Mouse (Mus musculus) CH12.LX (cell line): ENCODE results near the gene Atrnl1. TPM values are rescaled to one million over a fixed set of nuclear protein-coding genes. Genes with fewer than 3 reads are reported as not detected.

Source experiments
- DNase-seq: peaks from one replicate; pipeline ENCODE4 v3.0.0-alpha.2; 2013; ENCODE audit errors: extremely low read depth
- H3K27ac ChIP-seq: 2 replicates; pipeline ENCODE4 v1.5.1; 2012; ENCODE audit warnings: low read depth, mild to moderate bottlenecking, control low read depth, moderate library complexity; ENCODE audit not compliant: insufficient read depth
- H3K27me3 ChIP-seq: replicated peaks from 2 replicates; pipeline ENCODE3; 2012; ENCODE audit warnings: inconsistent platforms
- H3K36me3 ChIP-seq, 2 experiments: replicated peaks in 1 of 2; 2 replicates each; pipeline versions ENCODE3 to v1.6.1; 2012; ENCODE audit warnings: inconsistent platforms in 1 of 2, low read length in 1 of 2, mild to moderate bottlenecking in 1 of 2, mixed read lengths in 1 of 2, moderate library complexity in 1 of 2; ENCODE audit not compliant: control insufficient read depth in 1 of 2, insufficient read depth in 1 of 2
- H3K4me1 ChIP-seq, 2 experiments: 2 replicates each; pipeline ENCODE4 v1.6.1; 2012; ENCODE audit warnings: inconsistent platforms in 1 of 2, moderate library complexity in 1 of 2; ENCODE audit not compliant: insufficient read depth in 2 of 2, control insufficient read depth in 1 of 2
- H3K4me2 ChIP-seq: 2 replicates; pipeline ENCODE4 v1.6.1; 2012; ENCODE audit warnings: low read depth, mild to moderate bottlenecking, control low read depth; ENCODE audit not compliant: poor library complexity, insufficient read depth, severe bottlenecking
- H3K4me3 ChIP-seq, 3 experiments: fragments of 150-350 bp in 1 of 3; sonication (generic) in 1 of 3; replicated peaks in 1 of 3; 2 replicates each; pipeline versions ENCODE3 to v1.5.1; 2011 to 2012; ENCODE audit warnings: low read depth in 2 of 3, low read length in 2 of 3, mild to moderate bottlenecking in 2 of 3, moderate library complexity in 2 of 3, control low read depth in 1 of 3, improper control_type of control experiment in 1 of 3, inconsistent platforms in 1 of 3, mixed read lengths in 1 of 3; ENCODE audit not compliant: poor library complexity in 1 of 3
- H3K79me2 ChIP-seq: replicated peaks from 2 replicates; pipeline ENCODE4 v1.6.1; 2012; ENCODE audit warnings: mild to moderate bottlenecking, moderate library complexity; ENCODE audit not compliant: control insufficient read depth, poor library complexity, insufficient read depth, severe bottlenecking; ENCODE audit errors: extremely low read depth
- H3K9ac ChIP-seq: 2 replicates; pipeline ENCODE4 v1.6.1; 2012; ENCODE audit warnings: low read depth, mild to moderate bottlenecking, control low read depth, moderate library complexity; ENCODE audit not compliant: insufficient read depth
- H3K9me3 ChIP-seq: replicated peaks from 2 replicates; pipeline ENCODE3; 2012; ENCODE audit warnings: low read length, inconsistent platforms, mixed read lengths
- E2F4 ChIP-seq: IDR thresholded peaks from 2 replicates; pipeline ENCODE4 v1.6.1; 2011; ENCODE audit warnings: low read depth, low read length, improper control_type of control experiment; ENCODE audit not compliant: insufficient replicate concordance
- ELF1 ChIP-seq: IDR thresholded peaks from 2 replicates; pipeline ENCODE4 v1.6.1; 2014; ENCODE audit warnings: low read depth, mild to moderate bottlenecking, inconsistent platforms, low read length, improper control_type of control experiment
- ETS1 ChIP-seq: conservative IDR thresholded peaks from 2 replicates; pipeline ENCODE4 v1.6.1; 2012; ENCODE audit warnings: low read depth, mild to moderate bottlenecking, inconsistent platforms, low read length, improper control_type of control experiment, moderate library complexity
- GABPA ChIP-seq: IDR thresholded peaks from 2 replicates; pipeline ENCODE4 v1.6.1; 2012; ENCODE audit warnings: low read depth, low read length, improper control_type of control experiment, inconsistent platforms; ENCODE audit not compliant: insufficient replicate concordance
- HCFC1 ChIP-seq: IDR thresholded peaks from 2 replicates; pipeline ENCODE4 v1.6.1; 2012; ENCODE audit warnings: low read depth, mild to moderate bottlenecking, inconsistent platforms, low read length, improper control_type of control experiment
- IRF4 ChIP-seq: IDR thresholded peaks from 2 replicates; pipeline ENCODE4 v1.6.1; 2014; ENCODE audit warnings: low read depth, mild to moderate bottlenecking, inconsistent platforms, low read length, improper control_type of control experiment
- JUN ChIP-seq: IDR thresholded peaks from 2 replicates; pipeline ENCODE4 v1.6.1; 2011; ENCODE audit warnings: low read depth, mild to moderate bottlenecking, low read length, improper control_type of control experiment, moderate library complexity; ENCODE audit not compliant: insufficient read depth
- KAT2A ChIP-seq: IDR thresholded peaks from 2 replicates; pipeline ENCODE4 v1.6.1; 2012; ENCODE audit warnings: low read length, improper control_type of control experiment, inconsistent platforms; ENCODE audit not compliant: insufficient replicate concordance
- MAZ ChIP-seq: IDR thresholded peaks from 2 replicates; pipeline ENCODE4 v1.6.1; 2012; ENCODE audit warnings: low read depth, mild to moderate bottlenecking, inconsistent platforms, low read length, improper control_type of control experiment, moderate library complexity
- MEF2A ChIP-seq: IDR thresholded peaks from 2 replicates; pipeline ENCODE4 v1.6.1; 2014; ENCODE audit warnings: low read depth, mild to moderate bottlenecking, inconsistent platforms, low read length, improper control_type of control experiment, borderline replicate concordance
- NRF1 ChIP-seq: IDR thresholded peaks from 2 replicates; pipeline ENCODE4 v1.6.1; 2014; ENCODE audit warnings: low read depth, mild to moderate bottlenecking, inconsistent platforms, low read length, improper control_type of control experiment, moderate library complexity
- PAX5 ChIP-seq: IDR thresholded peaks from 2 replicates; pipeline ENCODE4 v1.6.1; 2012; ENCODE audit warnings: low read length, inconsistent platforms, mixed read lengths
- POLR2A ChIP-seq: IDR thresholded peaks from 2 replicates; pipeline ENCODE4 v1.6.1; 2011; ENCODE audit warnings: low read depth, mild to moderate bottlenecking, improper control_type of control experiment, low read length
- POLR2AphosphoS2 ChIP-seq: IDR thresholded peaks from 2 replicates; pipeline ENCODE4 v1.6.1; 2011; ENCODE audit warnings: low read depth, low read length, improper control_type of control experiment
- RAD21 ChIP-seq: IDR thresholded peaks from 2 replicates; pipeline ENCODE4 v1.6.1; 2011; ENCODE audit warnings: low read depth, mild to moderate bottlenecking, low read length, improper control_type of control experiment, moderate library complexity
- SIN3A ChIP-seq: IDR thresholded peaks from 2 replicates; pipeline ENCODE4 v1.6.1; 2012; ENCODE audit warnings: low read length, improper control_type of control experiment, inconsistent platforms
- SMC3 ChIP-seq: IDR thresholded peaks from 2 replicates; pipeline ENCODE4 v1.6.1; 2011; ENCODE audit warnings: low read depth, low read length, improper control_type of control experiment
- TCF12 ChIP-seq: IDR thresholded peaks from 2 replicates; pipeline ENCODE4 v1.6.1; 2014; ENCODE audit warnings: low read depth, mild to moderate bottlenecking, inconsistent platforms, low read length, improper control_type of control experiment
- UBTF ChIP-seq: IDR thresholded peaks from 2 replicates; pipeline ENCODE4 v1.6.1; 2012; ENCODE audit warnings: low read depth, mild to moderate bottlenecking, inconsistent platforms, low read length, improper control_type of control experiment, moderate library complexity
- USF2 ChIP-seq: conservative IDR thresholded peaks from 2 replicates; pipeline ENCODE4 v1.6.1; 2011; ENCODE audit warnings: low read depth, low read length, improper control_type of control experiment
- ZKSCAN1 ChIP-seq: IDR thresholded peaks from 2 replicates; pipeline ENCODE4 v1.6.1; 2012; ENCODE audit warnings: low read depth, inconsistent platforms, low read length, improper control_type of control experiment, borderline replicate concordance
- dilution Hi-C: fragments of 300-500 bp; cut with MboI; formaldehyde crosslinking; loops from 2 replicates; pipeline ENCODE4 v1.14.3; 2020; ENCODE audit warnings: low sequenced_read_pairs; ENCODE audit not compliant: extremely low pct_unique_long_range_greater_than_20kb, extremely low pct_ligation_motif_present
- in situ Hi-C: fragments of 300-500 bp; cut with MboI; formaldehyde crosslinking; loops from 3 replicates; pipeline ENCODE4 v1.14.3; 2019; ENCODE audit warnings: low sequenced_read_pairs, low pct_ligation_motif_present, low pct_unique_long_range_greater_than_20kb, mixed read lengths
- polyA plus RNA-seq: library from polyadenylated mRNA; unstranded; fragments of >175 nt; gene quantifications from 2 replicates; pipeline ENCODE4 v1.2.1, GENCODE M21; 2012; ENCODE audit warnings: low read depth; ENCODE audit not compliant: insufficient read length
- total RNA-seq, 2 experiments: library from RNA; depleted of rRNA; stranded (reverse); fragments of 300-350 nt in 1 of 2; fragments of >200 nt in 1 of 2; gene quantifications; 2 replicates each; pipeline ENCODE4 v1.2.3; 2012 to 2014

The Atrnl1 gene
- total and polyA plus RNA-seq, 3 experiments, result 1.9 TPM

GRCm38 (mm10) chr19:58091911-58092310 is 481.1 kb downstream of the Atrnl1 start:
- in situ Hi-C loops, result no loop called here
- dilution Hi-C loops, result no loop called here
- H3K79me2 ChIP-seq, result no peaks in the 10 kb centered on the region

GRCm38 (mm10) chr19:58094781-58095543 is 484.1 kb downstream of the Atrnl1 start:
- Histone ChIP-seq H3K36me3 (no peaks in the 10 kb centered on the region), H3K4me3 (no peak overlapping the region), H3K9ac (no peak overlapping the region)
- TF ChIP-seq MEF2A (no peak), SMC3 (no peak), HCFC1 (no peak), TCF12 (no peak), E2F4 (no peak), GABPA (no peak), RAD21 (no peak), KAT2A (no peak), NRF1 (no peak), MAZ (no peak), UBTF (no peak), POLR2AphosphoS2 (no peak), ELF1 (no peak), SIN3A (no peak), USF2 (no peak), JUN (no peak), IRF4 (no peak), PAX5 (no peak), ZKSCAN1 (no peak)
- TF ChIP-seq, all 38 proteins: peak for 0
- Histone ChIP-seq H3K27ac (no peak overlapping the region), H3K4me2 (no peak overlapping the region), H3K9me3 (no peaks in the 10 kb centered on the region), H3K27me3 (no peaks in the 10 kb centered on the region), H3K4me1 (no peaks in the 10 kb centered on the region), H3K79me2 (no peaks in the 10 kb centered on the region)
- in situ Hi-C loops (no loop called here), dilution Hi-C loops (no loop called here)
- DNase-seq, result no peak

More at GRCm38 (mm10) chr19:58091911-58092310, 481.1 kb downstream of the Atrnl1 start:
- Histone ChIP-seq H3K27ac (no peak overlapping the region), H3K9me3 (peaks cover 5% of the 10 kb centered on the region), H3K9ac (no peak overlapping the region), H3K4me3 (no peak overlapping the region), H3K4me1 (no peaks in the 10 kb centered on the region), H3K4me2 (no peak overlapping the region), H3K27me3 (no peaks in the 10 kb centered on the region), H3K36me3 (no peaks in the 10 kb centered on the region)
- no peak for DNase-seq
- TF ChIP-seq RAD21 (no peak), MAZ (no peak), HCFC1 (no peak), POLR2A (no peak), ETS1 (no peak)
